Mouse (Mus musculus): ENCODE data around the gene Rad51. TPM values are rescaled to one million over a fixed set of nuclear protein-coding genes. Genes with fewer than 3 reads are reported as not detected.

The Rad51 gene
- total RNA-seq, 2 experiments from 2014 or later = 0.60 to 0.64 TPM

Other genes with a start within 250 kb of the Rad51 start
- 10 to 100 TPM; 17.5 to 18.6 TPM for gene Bahd1, start 212.4 kb upstream of the Rad51 start, total RNA-seq (2021)
- 1 to 10 TPM; 6.9 to 7.9 TPM for gene Chst14, start 186.3 kb upstream of the Rad51 start, total RNA-seq (2021)
- gene Ccdc32, start 83.4 kb upstream of the Rad51 start, total RNA-seq (2021) = 10 to 100 TPM; 10.3 to 12.1 TPM
- 1 to 10 TPM; 4.5 to 4.8 TPM for gene Rpusd2, start 78.0 kb upstream of the Rad51 start, total RNA-seq (2021)
- gene Knl1, start 65.7 kb upstream of the Rad51 start, total RNA-seq (2021) = under 1 TPM; 0.30 to 0.80 TPM
- gene Rmdn3, start 44.2 kb downstream of the Rad51 start, total RNA-seq (2021) = 10 to 100 TPM; 19.4 to 20.4 TPM
- 10 to 100 TPM; 13.1 to 14.1 TPM for gene Gchfr, start 55.0 kb downstream of the Rad51 start, total RNA-seq (2021)
- gene Gm14137, start 61.7 kb downstream of the Rad51 start, total RNA-seq (2021) = not detected
- 10 to 100 TPM; 13.6 to 15.0 TPM for gene Zfyve19, start 95.8 kb downstream of the Rad51 start, total RNA-seq (2021)
- gene Dnajc17, start 96.0 kb downstream of the Rad51 start, total RNA-seq (2021) = 1 to 10 TPM; 7.3 to 7.6 TPM
- gene Ppp1r14d, start 117.1 kb downstream of the Rad51 start, total RNA-seq (2021) = not detected
- under 1 TPM in 1 of 2 experiments, not detected in 1; 0.41 TPM for gene Spint1, start 124.6 kb downstream of the Rad51 start, total RNA-seq (2021)
- not detected for gene Rhov, start 158.5 kb downstream of the Rad51 start, total RNA-seq (2021)
- gene Vps18, start 175.9 kb downstream of the Rad51 start, total RNA-seq (2021) = 10 to 100 TPM; 13.2 to 13.5 TPM
- 10 to 100 TPM; 13.3 to 19.6 TPM for gene Dll4, start 213.0 kb downstream of the Rad51 start, total RNA-seq (2021)
- gene Chac1, start 238.4 kb downstream of the Rad51 start, total RNA-seq (2021) = 1 to 10 TPM; 4.0 to 7.0 TPM

Data from heart, adult 18-20 months (tissue).